Mouse (Mus musculus) layer of hippocampus, adult 9-10 months (tissue): Measurements from ENCODE around the gene Unc13b.

Source experiments
- DNase-seq: peaks from one replicate; pipeline ENCODE4 v3.0.0; 2022; ENCODE audit warnings: low spot score

Unc13b gene

GRCm38 (mm10) chr4:43058753-43059654, at the start of gene Unc13b:
Unc13b (plus strand) TSS chr4:43058953.
- DNase-seq = no peak

GRCm38 (mm10) chr4:43010161-43011038, 48.4 kb upstream of the Unc13b start, which contains the start of gene Fancg:
Fancg (minus strand) TSS chr4:43010506.
- peak; percentile 49 for DNase-seq

GRCm38 (mm10) chr4:43012091-43012490, 46.7 kb upstream of the Unc13b start:
- no peak for DNase-seq

DNA sequence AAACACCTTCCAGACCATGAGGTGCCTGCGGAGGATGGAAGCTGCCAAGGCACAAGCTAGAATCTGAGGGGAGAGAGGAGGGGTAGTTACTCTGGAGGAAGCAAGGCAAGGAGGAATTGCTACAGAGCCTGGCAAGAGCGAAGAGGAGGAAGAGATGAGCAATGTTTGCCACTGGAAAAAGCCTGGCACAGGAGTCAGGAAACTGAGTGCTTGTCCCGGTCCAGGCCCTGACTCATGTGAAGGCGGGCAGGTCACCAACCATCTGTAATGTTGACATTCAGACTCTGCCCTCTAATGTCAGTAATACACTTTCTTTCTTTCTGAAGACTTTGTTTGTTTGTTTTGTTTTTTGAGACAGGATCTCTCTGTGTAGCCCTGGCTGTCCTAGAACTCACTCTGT, 40.6 kb upstream of the Unc13b start:
- no peak for DNase-seq

GRCm38 (mm10) chr4:43019176-43019575, 39.6 kb upstream of the Unc13b start:
- DNase-seq = no peak

GRCm38 (mm10) chr4:43019641-43020465, 38.9 kb upstream of the Unc13b start:
- DNase-seq = no peak

DNA sequence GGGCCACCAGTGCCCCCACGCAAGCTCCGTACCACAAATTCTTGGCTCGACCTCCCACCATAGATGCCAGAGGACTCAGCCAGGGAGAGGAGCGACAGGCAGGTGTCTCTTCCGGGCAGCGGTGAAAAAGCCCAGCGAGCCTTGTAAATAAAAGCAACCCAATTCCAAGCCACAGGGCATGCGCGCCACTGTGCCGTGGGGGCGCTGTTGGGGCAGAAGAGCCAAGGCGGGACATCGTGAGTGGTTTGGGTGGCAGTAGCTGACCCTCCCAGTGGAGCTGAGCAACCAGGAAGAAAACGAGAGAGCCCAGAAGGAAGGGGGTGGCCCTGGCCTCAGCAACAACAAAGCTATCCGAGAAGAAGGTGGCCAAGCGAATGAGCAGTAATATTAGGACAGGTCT, 37.9 kb upstream of the Unc13b start:
- DNase-seq = no peak

- no peak for DNase-seq
Observed at GRCm38 (mm10) chr4:43021341-43021740, 37.4 kb upstream of the Unc13b start.

DNA sequence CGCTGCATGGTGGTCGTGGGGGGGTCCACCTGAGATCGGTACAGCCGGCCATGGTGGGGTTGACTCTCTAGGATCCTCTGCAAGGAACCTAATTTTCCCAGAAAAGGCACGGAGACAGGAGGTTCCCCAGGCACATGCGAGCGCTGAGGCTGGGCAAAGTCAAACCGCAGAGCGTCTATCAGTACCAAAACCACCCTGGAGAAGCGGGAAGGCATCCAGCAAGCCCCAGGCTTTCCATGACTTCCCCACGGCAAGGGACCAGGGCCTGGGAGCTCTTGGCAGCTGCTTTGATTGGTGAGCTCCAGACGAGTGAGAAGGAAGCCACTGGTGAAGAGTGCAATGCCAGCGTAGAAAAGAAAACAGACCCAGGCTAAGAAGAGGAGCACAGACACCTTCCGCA, 34.1 kb upstream of the Unc13b start:
- DNase-seq = no peak

- DNase-seq = peak; percentile 86
Observed at GRCm38 (mm10) chr4:43025084-43025960, 33.4 kb upstream of the Unc13b start, which contains the start of gene Pigo. Pigo (minus strand) TSS chr4:43025819.

DNA sequence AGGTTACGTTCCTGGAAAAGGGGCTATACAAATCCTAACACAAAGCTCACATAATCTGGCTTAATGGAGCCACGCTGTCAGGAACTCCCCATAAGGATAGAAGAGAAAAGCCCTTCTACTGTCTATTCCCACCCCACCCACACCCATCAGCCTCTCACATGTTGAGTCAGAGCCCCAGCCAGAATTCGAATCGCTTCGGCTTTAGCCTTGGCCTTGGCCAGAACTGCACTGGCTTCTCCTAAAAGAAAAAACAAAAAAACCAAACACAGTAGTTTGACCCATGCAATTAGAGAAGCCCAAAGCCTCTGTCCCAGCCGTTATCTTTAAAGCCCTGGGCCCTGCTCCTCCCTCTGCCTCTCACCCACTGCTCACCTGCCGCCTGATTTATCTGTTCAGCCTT, 29.6 kb upstream of the Unc13b start:
- no peak for DNase-seq

GRCm38 (mm10) chr4:43029749-43030148, 29.0 kb upstream of the Unc13b start:
- DNase-seq = no peak

DNA sequence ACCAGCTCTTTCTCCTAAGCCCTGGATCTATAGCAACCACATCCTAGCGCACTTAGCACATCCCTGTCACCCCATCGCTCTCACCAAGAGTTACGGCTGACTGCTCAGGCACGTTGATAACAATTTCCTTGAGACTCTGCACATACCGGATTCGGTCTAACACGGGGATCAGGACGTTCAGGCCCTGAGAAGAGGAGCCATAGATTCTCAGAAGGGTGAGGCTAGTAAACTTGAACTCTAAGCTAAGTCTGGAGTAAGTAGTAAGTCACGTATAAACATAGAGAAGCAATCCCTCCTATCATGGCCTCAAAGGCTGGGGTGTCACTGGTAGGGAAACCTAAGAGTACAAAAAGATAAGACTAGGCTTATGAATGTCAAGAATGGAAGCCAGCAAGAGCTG, 28.4 kb upstream of the Unc13b start:
- DNase-seq = no peak

- DNase-seq = no peak
Observed at GRCm38 (mm10) chr4:43030780-43031230, 27.9 kb upstream of the Unc13b start.

- DNase-seq = peak; percentile 86
Observed at GRCm38 (mm10) chr4:43031237-43031995, 27.3 kb upstream of the Unc13b start, which contains the start of gene Stoml2. Stoml2 (minus strand) TSS chr4:43031710.

GRCm38 (mm10) chr4:43032501-43032900, 26.3 kb upstream of the Unc13b start:
- no peak for DNase-seq

GRCm38 (mm10) chr4:43033481-43033880, 25.3 kb upstream of the Unc13b start:
- DNase-seq = no peak

GRCm38 (mm10) chr4:43035851-43036250, 22.9 kb upstream of the Unc13b start:
- DNase-seq = no peak

GRCm38 (mm10) chr4:43036356-43036755, 22.4 kb upstream of the Unc13b start:
- no peak for DNase-seq
